Mouse (Mus musculus) liver, embryonic 14.5 days (tissue): ENCODE results near the gene Ehf. TPM values are rescaled to one million over a fixed set of nuclear protein-coding genes. Genes with fewer than 3 reads are reported as not detected.

Experiments
- ATAC-seq: fragments of 200-750 bp; cut with Nextera tagmentation; 2 replicates; pipeline ENCODE4 v1.8.0; 2017; ENCODE audit warnings: moderate number of reproducible peaks, mild to moderate bottlenecking, moderate library complexity; ENCODE audit not compliant: insufficient read depth
- DNase-seq, 3 experiments: peaks; one replicate each; pipeline ENCODE4 v3.0.0-alpha.2; 2012 to 2013; ENCODE audit warnings: low read depth in 3 of 3, low spot score in 3 of 3
- H3K27ac ChIP-seq: fragments of 300-500 bp; sonication (generic); 2 replicates; pipeline ENCODE4 v1.5.1; 2014; ENCODE audit warnings: moderate library complexity, mild to moderate bottlenecking, control low read depth, inconsistent platforms
- H3K27me3 ChIP-seq: fragments of 300-500 bp; sonication (generic); 2 replicates; pipeline ENCODE4 v1.6.1; 2014; ENCODE audit warnings: mild to moderate bottlenecking, low read length, moderate library complexity; ENCODE audit not compliant: control insufficient read depth, insufficient read depth
- H3K36me3 ChIP-seq: fragments of 300-500 bp; sonication (generic); replicated peaks from 2 replicates; pipeline ENCODE4 v1.6.1; 2014; ENCODE audit warnings: low read depth; ENCODE audit not compliant: control insufficient read depth, insufficient read depth
- H3K4me1 ChIP-seq, 2 experiments: fragments of 200-500 bp in 1 of 2; fragments of 300-500 bp in 1 of 2; sonication (generic) in 1 of 2; replicated peaks; 2 replicates each; pipeline ENCODE4 v1.6.1; 2012 to 2014; ENCODE audit warnings: antibody characterized with exemption in 1 of 2, inconsistent platforms in 1 of 2, low read length in 1 of 2; ENCODE audit not compliant: control insufficient read depth in 2 of 2, insufficient read depth in 2 of 2
- H3K4me2 ChIP-seq: fragments of 300-500 bp; sonication (generic); 2 replicates; pipeline ENCODE4 v1.6.1; 2014; ENCODE audit warnings: low read depth, mild to moderate bottlenecking, control low read depth, moderate library complexity
- H3K4me3 ChIP-seq, 2 experiments: fragments of 200-500 bp in 1 of 2; fragments of 300-500 bp in 1 of 2; sonication (generic) in 1 of 2; 2 replicates each; pipeline ENCODE4 v1.5.1; 2012 to 2014; ENCODE audit warnings: low read depth in 2 of 2, low read length in 2 of 2, mild to moderate bottlenecking in 2 of 2, control low read depth in 1 of 2, inconsistent platforms in 1 of 2, moderate library complexity in 1 of 2; ENCODE audit not compliant: insufficient read depth in 1 of 2
- H3K9ac ChIP-seq: fragments of 300-500 bp; sonication (generic); replicated peaks from 2 replicates; pipeline ENCODE4 v1.6.1; 2014; ENCODE audit warnings: mild to moderate bottlenecking, control low read depth, moderate library complexity
- H3K9me3 ChIP-seq: fragments of 300-500 bp; sonication (generic); 2 replicates; pipeline ENCODE4 v1.6.1; 2016; ENCODE audit warnings: low read length, mixed read lengths; ENCODE audit not compliant: control insufficient read depth
- CTCF ChIP-seq: IDR thresholded peaks from 2 replicates; pipeline ENCODE4 v1.5.1; 2016; ENCODE audit warnings: antibody characterized with exemption, low read depth, control low read depth
- EP300 ChIP-seq: IDR thresholded peaks from 2 replicates; pipeline ENCODE4 v1.6.1; 2016; ENCODE audit warnings: antibody characterized with exemption, low read depth
- WGBS: fragments of 180-500 bp; shearing (Covaris S2); extraction: QIAGEN DNeasy Blood & Tissue Kit; methylation state at CpG from one replicate; pipeline ENCODE4 v1.1.7; 2014; ENCODE audit not compliant: insufficient replicate concordance; 5-methylcytosine and 5-hydroxymethylcytosine counted together
- polyA plus RNA-seq, 2 experiments: library from polyadenylated mRNA; depleted of rRNA in 1 of 2; stranded (reverse) in 1 of 2; unstranded in 1 of 2; fragments of >200 nt; fragmentation: Nextera tagmentation in 1 of 2; extraction: Ambion mirVana in 1 of 2; gene quantifications; 2 replicates each; pipeline versions ENCODE4 v1.2.1 to v1.2.3; 2012 to 2014

Ehf gene
- polyA plus RNA-seq, 2 experiments, result 0.04 to 0.08 TPM

GRCm38 (mm10) chr2:103290705-103291269 is 12.3 kb downstream of the Ehf start:
- DNase-seq (no peak), ATAC-seq (no peak)
- H3K27me3 ChIP-seq, result no peaks in the 10 kb centered on the region
- H3K9me3 ChIP-seq, result no peaks in the 10 kb centered on the region
- H3K9ac ChIP-seq, result no peak overlapping the region
- TF ChIP-seq EP300, result no peak
- no peak for TF ChIP-seq CTCF
- no peaks in the 10 kb centered on the region for H3K36me3 ChIP-seq
- WGBS, result 29% methylated on average over 2 of the region's 2 CpGs
- no peak overlapping the region for H3K27ac ChIP-seq
- no peaks in the 10 kb centered on the region for H3K4me1 ChIP-seq
- H3K4me2 ChIP-seq, result no peak overlapping the region
- no peak overlapping the region for H3K4me3 ChIP-seq

DNA sequence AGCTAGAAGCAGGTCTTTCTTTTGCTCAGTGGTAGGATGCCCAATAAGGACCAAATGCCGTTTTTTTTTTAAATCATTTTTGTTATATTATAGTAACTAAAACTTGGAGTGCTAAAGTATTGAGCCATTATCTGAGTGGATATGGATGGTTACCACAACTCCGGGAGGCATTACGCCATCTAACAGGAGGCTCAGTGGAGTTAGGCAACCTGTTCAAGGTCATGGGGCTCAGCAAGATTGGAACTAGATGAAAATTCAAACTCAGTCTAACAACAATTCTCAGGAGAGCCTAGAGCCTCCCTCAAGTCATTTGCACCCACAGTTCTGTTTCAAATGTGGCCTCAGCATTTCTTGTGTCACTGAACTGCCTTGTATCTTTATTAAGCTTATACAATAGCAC is 12.9 kb downstream of the Ehf start:
- Histone ChIP-seq H3K9ac (no peak overlapping the region), H3K4me2 (no peak overlapping the region), H3K27me3 (no peaks in the 10 kb centered on the region), H3K4me3 (no peak overlapping the region), H3K4me1 (no peaks in the 10 kb centered on the region), H3K27ac (no peak overlapping the region), H3K9me3 (no peaks in the 10 kb centered on the region), H3K36me3 (no peaks in the 10 kb centered on the region)
- TF ChIP-seq EP300 (no peak), CTCF (no peak)
- no peak for ATAC-seq
- WGBS, result 58% methylated on average over 3 of the region's 3 CpGs
- DNase-seq, result no peak

DNA sequence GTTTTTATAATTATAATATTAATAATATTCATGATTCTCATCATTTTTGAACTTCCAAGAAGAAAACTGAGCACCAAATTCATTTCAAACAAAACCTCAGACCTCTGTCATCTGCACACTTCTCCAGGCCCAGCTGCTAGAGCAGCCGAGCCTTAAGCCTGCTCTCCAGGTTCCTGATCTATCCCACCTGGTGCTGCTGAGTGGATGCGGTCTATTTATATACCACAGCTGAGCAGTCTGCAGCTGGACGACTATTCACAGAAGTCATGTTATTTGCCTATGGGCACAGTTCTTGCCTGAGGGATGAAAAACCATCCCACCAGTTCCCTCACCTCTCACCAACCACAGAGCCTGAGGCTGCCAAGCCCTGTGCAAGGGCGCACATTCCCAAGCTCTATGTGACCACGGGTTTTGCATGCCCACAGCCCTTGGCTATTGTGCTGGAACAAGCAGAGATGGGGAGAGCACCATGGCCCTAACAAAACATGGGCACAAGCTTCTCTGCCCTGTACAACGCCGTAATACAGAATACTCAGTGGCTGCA is 13.6 kb downstream of the Ehf start:
- Histone ChIP-seq H3K4me1 (no peaks in the 10 kb centered on the region), H3K9me3 (no peaks in the 10 kb centered on the region), H3K4me3 (no peak overlapping the region), H3K36me3 (no peaks in the 10 kb centered on the region), H3K27ac (no peak overlapping the region), H3K27me3 (no peaks in the 10 kb centered on the region), H3K9ac (no peak overlapping the region), H3K4me2 (no peak overlapping the region)
- TF ChIP-seq CTCF (no peak), EP300 (no peak)
- ATAC-seq (no peak), DNase-seq (no peak)
- WGBS, result 58% methylated on average over 7 of the region's 7 CpGs

DNA sequence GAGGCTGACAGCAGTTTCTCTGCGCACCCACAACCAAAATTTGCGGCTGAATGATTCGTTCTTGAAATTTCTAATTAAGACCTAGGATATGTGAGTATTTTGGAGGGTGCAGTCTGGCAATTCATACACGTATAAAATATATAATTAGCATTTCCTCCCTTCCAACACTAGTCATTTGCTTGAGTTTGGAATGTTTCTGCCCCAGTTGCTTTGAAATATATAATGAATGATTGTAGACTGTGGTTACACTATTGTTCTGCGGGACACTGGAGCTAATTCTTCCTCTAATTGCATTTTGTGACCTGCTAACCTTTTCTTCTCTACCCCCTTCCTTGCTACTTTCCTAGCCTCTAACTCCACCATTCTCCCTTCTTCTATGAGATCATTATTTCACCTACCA is 15.4 kb downstream of the Ehf start:
- Histone ChIP-seq H3K4me1 (no peaks in the 10 kb centered on the region), H3K9ac (no peak overlapping the region), H3K4me3 (no peak overlapping the region), H3K36me3 (no peaks in the 10 kb centered on the region), H3K27ac (no peak overlapping the region), H3K4me2 (no peak overlapping the region), H3K9me3 (no peaks in the 10 kb centered on the region), H3K27me3 (no peaks in the 10 kb centered on the region)
- TF ChIP-seq CTCF, result no peak
- TF ChIP-seq EP300, result no peak
- WGBS, result 71% methylated on average over 5 of the region's 5 CpGs
- DNase-seq (no peak), ATAC-seq (no peak)

- no peak overlapping the region for H3K27ac ChIP-seq
- TF ChIP-seq CTCF (no peak), EP300 (no peak)
- H3K27me3 ChIP-seq, result no peaks in the 10 kb centered on the region
- WGBS, result 19% methylated on average over 2 of the region's 2 CpGs
- H3K36me3 ChIP-seq, result no peaks in the 10 kb centered on the region
- no peak for DNase-seq
- no peak overlapping the region for H3K9ac ChIP-seq
- no peak for ATAC-seq
- no peak overlapping the region for H3K4me3 ChIP-seq
- H3K9me3 ChIP-seq, result no peaks in the 10 kb centered on the region
- H3K4me1 ChIP-seq, result no peaks in the 10 kb centered on the region; a peak in 1 of 4 replicates
- H3K4me2 ChIP-seq, result no peak overlapping the region
Measured at GRCm38 (mm10) chr2:103285561-103285960, 17.5 kb downstream of the Ehf start.
